Mouse (Mus musculus): ENCODE measurements at regions not wholly inside any gene's neighbourhood (a gene's known extent, or its start where the extent isn't known, plus 50 kb on each side); places are given as distances from the start of the nearest gene placed in this dataset.

DNA sequence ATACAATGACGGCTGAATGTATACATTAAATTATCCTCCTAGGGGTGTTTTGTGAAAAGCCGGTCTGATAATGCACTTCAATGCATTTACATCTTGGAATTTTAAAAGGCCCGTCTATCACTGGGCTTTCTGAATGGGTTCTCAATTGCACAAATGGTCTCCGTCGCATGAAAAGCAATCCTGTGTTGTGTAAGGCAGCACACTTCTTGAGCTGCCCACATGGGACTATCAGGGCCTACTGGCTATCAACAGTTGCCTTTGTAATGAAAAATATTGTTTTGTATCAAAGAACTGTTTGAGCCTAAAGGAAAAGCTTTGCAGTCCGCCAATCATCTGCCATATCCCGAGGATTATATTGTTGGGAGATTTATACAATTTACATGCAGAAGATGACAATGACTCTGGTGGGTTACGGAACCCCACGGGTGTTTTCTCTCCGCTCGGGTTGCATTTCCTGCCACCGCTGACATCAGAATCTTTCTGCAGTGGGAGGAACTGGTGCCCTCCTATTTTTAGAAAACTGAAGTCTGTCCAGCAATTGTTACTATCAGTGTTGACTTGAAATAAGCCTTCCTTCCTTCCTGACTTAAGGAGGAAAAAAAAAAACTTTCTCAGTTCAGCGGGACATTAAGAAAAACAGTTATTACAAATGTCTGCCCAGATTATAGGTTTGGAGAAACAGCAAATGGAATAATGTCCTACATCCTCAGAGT is 118.7 kb downstream of the Tmem26 start:
- DNase-seq: no peak

- no peak for DNase-seq
These were observed 120.6 kb downstream of the Tmem26 start for GRCm38 (mm10) chr10:68844066-68844465.

GRCm38 (mm10) chr10:68844596-68844995 is 121.2 kb downstream of the Tmem26 start:
- no peak for DNase-seq

GRCm38 (mm10) chr10:68851153-68851552 is 127.7 kb downstream of the Tmem26 start:
- no peak for DNase-seq

DNA sequence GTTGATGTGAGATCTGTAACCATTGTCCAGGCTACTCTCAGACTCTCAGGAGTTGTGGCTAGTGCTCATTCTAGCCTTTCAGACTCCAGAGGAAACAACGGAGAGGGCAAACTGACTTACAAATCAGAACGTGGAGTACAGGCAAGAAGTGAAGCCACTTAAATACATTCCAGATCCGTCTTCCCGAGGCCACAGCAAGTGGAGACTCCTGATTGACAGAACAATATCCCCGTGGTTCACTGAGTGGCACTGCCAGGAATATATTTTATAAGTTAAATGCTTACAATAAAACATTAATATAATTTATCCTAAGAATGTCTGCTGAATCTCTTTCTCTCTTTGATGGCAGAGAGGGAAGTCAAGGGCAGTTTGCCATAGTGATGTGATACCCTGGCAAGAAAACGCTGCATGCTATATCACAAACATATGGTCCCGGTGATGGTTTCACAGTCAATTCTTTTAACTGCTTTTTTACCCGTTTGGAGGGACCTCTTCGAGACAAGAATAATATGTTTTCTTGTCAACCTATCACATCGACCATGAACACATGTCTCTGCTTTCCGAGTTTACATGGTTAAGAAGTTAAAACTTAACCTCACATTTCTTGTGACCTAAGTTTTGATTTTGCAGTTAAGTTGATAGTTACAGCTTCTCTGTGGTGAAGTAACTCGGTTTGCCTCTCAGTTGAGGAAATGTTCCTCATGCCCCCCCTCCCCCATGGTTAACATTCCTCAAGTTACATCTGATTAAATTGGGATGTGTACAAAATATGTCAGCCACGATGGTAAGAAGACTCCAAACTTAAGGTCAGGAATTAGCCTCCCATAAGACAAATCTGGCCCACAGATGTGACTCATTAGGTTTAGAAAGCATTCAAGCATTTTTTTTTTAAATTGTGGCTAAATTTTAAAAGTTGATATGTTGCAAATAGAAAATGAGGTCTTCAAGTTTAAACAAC is 132.8 kb downstream of the Tmem26 start:
- no peak for DNase-seq

DNA sequence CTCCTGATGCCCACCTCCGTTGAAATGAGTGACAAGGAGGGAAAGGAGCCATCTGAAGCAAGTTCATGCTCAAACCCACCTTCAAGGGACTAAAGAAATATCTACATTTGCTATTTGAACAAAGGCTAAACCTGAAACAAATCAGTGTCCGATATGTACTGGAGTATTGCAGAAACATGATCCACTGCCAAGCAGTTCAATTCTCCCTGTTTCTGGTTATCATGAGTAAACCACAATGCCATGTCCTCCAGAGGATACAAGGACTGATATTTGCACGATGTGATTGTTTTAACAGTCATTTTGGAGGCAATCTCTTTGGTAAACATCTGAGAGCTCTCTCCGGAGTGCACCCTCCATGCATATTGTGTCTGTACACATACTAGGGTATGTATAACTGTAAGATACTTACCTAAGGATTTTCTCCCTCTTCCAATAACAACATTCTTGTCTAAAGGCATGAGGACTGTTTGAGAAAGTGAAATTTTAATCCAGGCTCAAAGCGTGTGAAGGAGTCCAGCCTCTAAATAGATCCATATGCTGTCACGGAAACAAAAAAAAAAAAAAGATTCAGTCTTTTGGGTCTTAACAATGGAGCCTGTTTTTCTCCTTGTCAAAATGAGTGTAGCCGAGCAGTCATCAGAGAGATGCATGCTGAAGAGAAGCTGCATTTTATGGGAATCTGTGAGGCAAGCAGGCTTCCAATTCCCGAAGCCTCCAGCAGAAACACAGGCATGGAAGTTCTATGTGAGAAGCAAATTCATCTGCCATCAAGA is 141.3 kb downstream of the Tmem26 start:
- DNase-seq: no peak

GRCm38 (mm10) chr10:68865776-68866175 is 142.3 kb downstream of the Tmem26 start:
- no peak for DNase-seq

GRCm38 (mm10) chr10:68867361-68867760 is 143.9 kb downstream of the Tmem26 start:
- no peak for DNase-seq

DNA sequence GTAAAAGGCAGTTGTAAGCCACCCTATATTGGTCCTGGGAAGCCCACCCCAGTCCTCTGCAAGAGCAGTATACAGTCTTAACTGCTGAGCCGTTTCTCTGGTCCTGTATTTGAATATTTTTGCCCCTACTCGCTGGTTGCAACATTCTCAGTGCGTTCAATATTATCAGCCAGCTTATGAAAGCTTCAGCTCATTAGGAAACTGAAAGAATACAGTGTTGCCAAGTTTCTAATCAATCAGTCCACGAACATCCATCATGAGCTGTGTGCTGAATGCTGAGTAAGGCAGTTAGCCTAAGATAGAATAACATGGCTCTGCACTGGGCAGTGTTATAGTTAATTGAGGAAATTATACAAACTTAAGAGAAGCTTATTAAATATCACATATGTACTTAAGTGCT is 148.7 kb downstream of the Tmem26 start:
- no peak for DNase-seq

DNA sequence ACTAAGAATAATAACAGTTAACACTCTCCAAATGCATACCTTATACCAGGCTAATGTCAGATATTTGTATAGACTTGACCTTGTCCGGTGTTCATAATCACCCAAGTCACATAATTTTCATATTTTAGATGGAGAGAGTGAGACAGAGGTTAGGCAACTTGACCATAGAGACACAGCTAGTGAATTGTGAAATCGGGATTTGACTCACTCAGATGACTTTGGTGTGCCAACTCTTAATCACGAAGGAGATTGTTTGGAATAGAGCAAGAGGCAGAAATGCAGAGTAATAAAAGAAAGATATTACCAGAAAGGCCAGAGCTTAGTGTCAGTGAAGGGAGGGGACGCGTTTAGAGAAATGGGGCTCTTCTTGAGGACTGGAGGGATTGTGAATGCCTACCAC is 152.2 kb downstream of the Tmem26 start:
- no peak for DNase-seq

DNA sequence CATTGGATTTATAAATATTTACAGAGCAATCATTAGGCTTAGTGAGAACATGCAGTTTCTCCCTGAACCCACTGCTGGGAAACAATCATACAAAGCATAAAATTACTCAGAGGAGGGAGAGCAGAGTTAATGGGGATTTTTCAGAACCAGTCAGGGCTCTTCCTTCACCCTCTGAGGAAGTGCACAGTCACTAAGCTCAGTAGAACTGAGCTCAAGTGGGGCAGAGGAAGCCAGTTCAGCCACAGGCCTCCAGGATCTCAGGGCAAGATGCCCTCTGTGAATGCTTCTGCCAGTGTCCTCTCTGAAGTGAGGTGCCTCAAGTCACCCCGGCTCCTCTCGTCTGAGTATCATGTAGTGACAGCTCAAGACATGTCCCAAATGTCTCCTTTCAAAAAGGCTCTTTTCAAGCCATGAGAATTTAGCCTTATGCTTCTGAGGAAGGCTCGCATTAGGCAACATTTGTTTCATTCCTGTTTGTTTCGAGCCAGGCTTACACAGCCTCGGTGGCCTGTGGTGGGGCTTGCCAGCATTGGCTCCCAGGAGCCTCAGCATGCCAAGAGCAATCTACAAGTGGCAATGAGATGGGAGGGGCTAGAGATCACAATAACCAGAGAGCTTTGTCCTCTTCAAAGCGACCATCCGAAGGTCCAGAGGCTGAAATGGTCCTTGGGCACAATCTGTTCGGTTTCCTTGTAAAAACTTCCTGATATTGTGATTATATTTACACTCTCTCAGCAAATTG is 169.8 kb downstream of the Tmem26 start:
- DNase-seq: no peak

DNA sequence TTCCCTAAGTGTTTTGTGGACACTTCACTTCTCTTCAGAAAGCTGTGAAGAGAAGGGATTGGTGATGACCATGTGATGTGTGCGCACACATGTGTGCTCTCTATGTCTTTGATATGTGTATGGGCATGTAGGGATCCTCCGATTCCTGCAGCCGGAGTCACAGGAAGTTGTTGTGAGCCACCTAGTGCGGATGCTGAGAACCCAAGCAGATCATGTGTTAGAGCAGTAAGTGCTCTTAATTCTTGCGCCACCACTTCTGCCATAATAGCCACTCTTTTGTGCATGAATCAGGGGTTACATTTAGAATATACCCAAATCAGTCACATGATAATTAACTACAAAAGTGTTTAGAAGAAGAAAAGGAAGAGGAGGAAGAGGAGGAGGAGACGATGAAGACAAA is 170.7 kb downstream of the Tmem26 start:
- no peak for DNase-seq

- DNase-seq: no peak
These were observed 174.1 kb downstream of the Tmem26 start for GRCm38 (mm10) chr10:68897524-68897923.

DNA sequence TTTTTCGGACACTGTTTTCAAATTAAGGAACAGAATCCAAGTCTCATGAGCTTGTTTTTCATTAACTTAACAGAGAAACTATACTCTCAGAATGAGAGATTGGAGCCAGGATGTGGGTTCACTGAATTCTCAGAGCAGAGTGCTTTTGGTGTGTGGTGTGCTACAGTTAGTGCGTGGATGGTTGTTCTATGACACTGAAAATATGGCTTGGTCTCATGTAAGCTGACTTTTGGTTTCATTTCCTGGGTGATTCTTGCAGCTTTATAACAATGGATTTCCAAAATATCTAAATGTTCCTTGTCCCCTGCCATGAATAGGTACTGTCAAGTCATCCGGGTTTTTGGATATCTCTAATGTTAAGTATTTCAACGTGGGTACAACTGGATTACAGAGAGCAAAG is 177.7 kb downstream of the Tmem26 start:
- no peak for DNase-seq

- peak; percentile 55 for DNase-seq
These were observed 179.2 kb downstream of the Tmem26 start for GRCm38 (mm10) chr10:68902670-68903069.

GRCm38 (mm10) chr10:68904337-68904736 is 180.9 kb downstream of the Tmem26 start:
- DNase-seq: no peak

GRCm38 (mm10) chr10:68908236-68908635 is 184.8 kb downstream of the Tmem26 start:
- peak; percentile 90 for DNase-seq

DNA sequence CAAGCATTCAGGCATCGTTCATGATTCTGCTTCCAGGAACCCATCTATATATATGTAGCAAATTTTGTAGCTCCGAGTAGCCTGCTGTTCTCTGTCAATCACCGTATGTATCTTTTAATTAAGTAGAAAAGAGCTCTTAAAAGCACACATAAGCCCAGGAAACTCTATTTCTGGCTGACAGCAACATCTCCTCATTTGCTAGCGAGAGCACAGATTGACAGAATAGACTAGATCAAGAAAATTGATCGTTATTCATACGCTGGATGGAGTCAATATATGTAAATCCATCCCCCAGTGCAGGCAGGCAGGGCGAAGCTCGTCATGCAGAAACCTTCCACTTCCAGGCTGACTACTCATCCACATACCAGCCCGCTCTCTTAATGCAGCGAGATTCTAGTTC is 185.6 kb downstream of the Tmem26 start:
- no peak for DNase-seq

DNA sequence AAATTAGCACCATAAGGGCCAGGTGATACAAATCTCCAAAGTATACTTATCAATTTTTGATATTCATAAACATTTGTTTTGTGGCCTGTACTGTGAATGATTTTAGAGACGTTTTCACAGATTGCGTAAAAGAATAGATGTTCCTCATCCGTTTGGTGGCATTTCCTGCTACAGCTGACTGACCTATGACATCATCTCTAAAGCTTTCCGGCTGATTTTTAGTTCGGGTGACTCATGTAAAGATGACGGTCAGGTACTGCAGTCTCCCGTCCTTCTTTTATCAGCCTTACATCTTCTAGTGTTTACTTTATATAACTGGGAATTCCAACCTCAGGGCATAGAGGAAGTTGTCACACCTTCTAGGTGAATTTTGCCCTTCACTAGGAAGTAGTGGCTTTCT is 192.7 kb downstream of the Tmem26 start:
- DNase-seq: no peak

DNA sequence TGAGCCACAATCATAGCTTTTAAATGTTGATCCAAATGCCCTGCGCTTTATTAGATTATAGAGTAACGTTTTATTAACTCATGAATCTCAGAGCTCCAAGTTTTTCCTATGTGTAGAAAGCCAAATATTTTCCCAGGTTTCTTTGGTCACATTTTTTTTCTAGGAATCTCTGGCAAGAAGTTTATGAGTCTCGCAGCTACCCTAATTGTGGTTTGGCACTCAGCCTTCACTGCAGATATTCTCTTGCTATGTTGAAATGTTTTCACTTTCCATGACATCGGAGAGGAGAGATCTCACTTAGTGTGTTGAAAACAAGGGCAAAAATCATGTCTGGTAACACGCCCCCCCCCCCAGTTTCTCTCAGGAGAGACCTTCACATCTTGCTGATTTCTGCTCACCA is 212.4 kb downstream of the Tmem26 start:
- no peak for DNase-seq

- no peak for DNase-seq
These were observed 208.0 kb upstream of the Rhobtb1 start for GRCm38 (mm10) chr10:68943239-68943638.

DNA sequence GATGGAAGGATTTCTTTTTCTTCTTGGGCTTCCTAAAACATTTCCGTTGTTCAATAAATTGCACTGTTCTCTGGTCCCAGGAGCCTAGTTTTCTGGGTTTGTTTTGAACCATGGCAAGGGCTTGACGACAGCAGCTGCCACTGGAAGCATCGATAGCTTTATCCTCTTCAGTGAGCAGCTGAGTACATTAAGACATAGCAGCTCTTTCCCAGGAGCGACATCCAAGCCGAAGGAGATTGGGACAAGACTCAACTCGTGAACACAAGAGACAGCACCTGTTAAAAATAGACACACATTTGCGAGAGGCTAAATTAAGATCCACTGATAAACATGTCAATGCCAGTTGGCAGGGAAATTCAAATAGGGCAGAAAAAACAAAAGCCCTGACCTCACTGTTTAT is 194.7 kb upstream of the Rhobtb1 start:
- DNase-seq: no peak

DNA sequence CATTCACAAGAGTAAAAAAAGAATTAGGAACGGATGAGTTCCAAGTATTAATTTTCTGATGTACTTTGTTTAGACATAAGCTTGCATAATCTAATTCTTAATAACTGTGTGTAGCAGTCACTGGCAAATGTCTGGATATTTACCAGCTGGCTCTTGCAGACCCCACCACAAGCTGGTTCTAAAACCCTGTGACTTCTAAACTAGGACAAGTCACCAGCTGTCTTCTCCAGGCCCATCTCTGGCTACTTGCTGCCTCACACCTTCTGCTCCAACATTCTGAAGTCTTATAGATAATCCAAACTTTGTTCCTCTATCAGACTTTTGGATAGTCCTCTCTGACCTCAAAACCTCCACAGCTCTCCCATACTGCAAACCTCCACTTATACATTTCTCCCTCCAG is 189.9 kb upstream of the Rhobtb1 start:
- no peak for DNase-seq

All from right cerebral cortex, postnatal 14 days (tissue).